Comparison of ENCODE assay signal across 19 mouse cellular contexts in the genomic region with DNA sequence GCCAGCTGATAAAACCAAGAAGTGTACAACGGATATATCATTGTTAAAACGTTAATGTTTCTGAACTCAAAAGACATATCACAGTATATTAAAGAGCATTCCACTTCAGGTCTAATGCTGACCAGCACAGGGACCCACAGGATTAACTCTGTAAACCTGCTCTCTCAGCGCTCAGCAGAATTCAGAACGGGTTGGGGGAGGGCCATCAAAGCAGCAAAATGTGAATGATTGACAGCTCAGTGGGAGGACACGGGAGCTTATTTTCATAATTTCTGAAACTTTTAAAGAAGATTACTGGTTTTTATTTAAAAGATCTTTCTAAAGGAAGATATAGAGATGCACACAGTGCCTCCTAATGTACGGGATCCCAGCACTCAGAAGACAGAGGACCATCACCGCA. TPM values are rescaled to one million over a fixed set of nuclear protein-coding genes. Genes with fewer than 3 reads are reported as not detected.
A peak's percentile ranks its signal among the peaks of the same experiment; 100 is the strongest.
DNase-seq lines count a peak whose midpoint lies in the region; ATAC-seq and TF ChIP-seq lines count a peak whose summit lies in the region.
"Had no signal": no experiment of that assay in that cellular context is flagged by ENCODE, and none has a peak within 500 bp of the region (broad histone marks: within the 10 kb centered on the region; RNA-seq: fewer than 3 reads in every experiment).

No protein-coding gene starts in this region.

- H3K36me3 ChIP-seq in heart, embryonic 10.5 days: peaks cover 10% of the 10 kb centered on the region; the same call in 1 of the 2 replicates
- H3K36me3 ChIP-seq in kidney, postnatal 0 days (ENCODE audit: insufficient read depth, low read length): no peaks in the 10 kb centered on the region
- H3K36me3 ChIP-seq: forebrain, embryonic 12.5 days; hindbrain, embryonic 10.5 days; hindbrain, embryonic 15.5 days had no signal

- peaks cover 81% of the 10 kb centered on the region for H3K4me1 ChIP-seq in heart, embryonic 10.5 days
- H3K4me1 ChIP-seq in kidney, postnatal 0 days (replicated peaks; ENCODE audit: insufficient read depth, low read length): peaks cover 66% of the 10 kb centered on the region
- H3K4me1 ChIP-seq in brown adipose tissue, adult 24 weeks (ENCODE audit: control insufficient read depth, insufficient read depth, insufficient read length, low read length): peaks cover 63% of the 10 kb centered on the region

- intact Hi-C loops in heart, postnatal 36 days (cut with DNase I): loop anchor here (2.0 kb wide), 1 partner anchor 14 kb away; no protein-coding TSS in a partner anchor

- 82% methylated on average over 7 of the region's 7 CpGs for WGBS in heart, embryonic 10.5 days
- WGBS in kidney, postnatal 0 days: 61% methylated on average over 7 of the region's 7 CpGs

- H3K4me3 ChIP-seq in heart, embryonic 10.5 days: no peak overlapping the region
- no peak overlapping the region for H3K4me3 ChIP-seq in kidney, postnatal 0 days (replicated peaks; ENCODE audit: low read depth, low read length)
- no peak overlapping the region for H3K4me3 ChIP-seq in brown adipose tissue, adult 24 weeks (ENCODE audit: insufficient read depth, low read depth, low read length)
- H3K4me3 ChIP-seq: embryonic facial prominence, embryonic 13.5 days; forebrain, embryonic 12.5 days; hindbrain, embryonic 10.5 days; hindbrain, embryonic 15.5 days had no signal

- no peaks in the 10 kb centered on the region for H3K27me3 ChIP-seq in heart, embryonic 10.5 days (ENCODE audit: insufficient read depth, poor library complexity, severe bottlenecking)
- no peaks in the 10 kb centered on the region for H3K27me3 ChIP-seq in kidney, postnatal 0 days (ENCODE audit: insufficient read depth, low read length)
- H3K27me3 ChIP-seq: embryonic facial prominence, embryonic 13.5 days; forebrain, embryonic 12.5 days; hindbrain, embryonic 15.5 days; Patski had no signal

- 0 out of 2 replicates have a peak overlapping the region, but pooled peaks have one; percentile 33 for H3K27ac ChIP-seq in heart, embryonic 10.5 days
- H3K27ac ChIP-seq in kidney, postnatal 0 days: peak overlapping the region; percentile 74
- peak overlapping the region; percentile 82 for H3K27ac ChIP-seq in brown adipose tissue, adult 24 weeks (replicated peaks; ENCODE audit: low read depth, low read length)
- H3K27ac ChIP-seq: forebrain, embryonic 12.5 days; hindbrain, embryonic 15.5 days had no signal

- H3K4me2 ChIP-seq in kidney, postnatal 0 days (ENCODE audit: low read length): no peak overlapping the region
- H3K4me2 ChIP-seq: embryonic facial prominence, embryonic 13.5 days; forebrain, embryonic 12.5 days; heart, embryonic 11.5 days; hindbrain, embryonic 15.5 days had no signal

- no peaks in the 10 kb centered on the region for H3K9me3 ChIP-seq in heart, embryonic 10.5 days
- H3K9me3 ChIP-seq in kidney, postnatal 0 days (replicated peaks; ENCODE audit: low read length): no peaks in the 10 kb centered on the region
- H3K9me3 ChIP-seq: embryonic facial prominence, embryonic 13.5 days; forebrain, embryonic 12.5 days; hindbrain, embryonic 10.5 days; hindbrain, embryonic 15.5 days had no signal

- no peak for ATAC-seq in kidney, postnatal 0 days (replicated peaks; ENCODE audit: low FRiP score, low read depth)
- ATAC-seq: activated CD4-positive, CD25-positive, alpha-beta regulatory T cell, adult 4 months; forebrain, embryonic 16.5 days had no signal

- no peak for TF ChIP-seq CTCF in kidney, postnatal 0 days (IDR thresholded peaks at IDR 0.05; ENCODE audit: low read depth)

- DNase-seq in heart, embryonic 10.5 days (ENCODE audit: low spot score): no peak
- no peak for DNase-seq in heart, postnatal 36 days
- peak; percentile 57 for DNase-seq in kidney, adult 9 months
- no peak for DNase-seq in kidney, postnatal 10 days
- no peak for DNase-seq in kidney, postnatal 0 days (ENCODE audit: low spot score)
- DNase-seq in kidney, adult 11 months: no peak
- DNase-seq: cerebellum, adult 18-20 months; cerebellum, adult 9-11 months; cerebellum, postnatal 36 days; gastrocnemius, postnatal 25 days had no signal

- H3K9ac ChIP-seq in kidney, postnatal 0 days (ENCODE audit: low read depth, low read length): no peak overlapping the region
- H3K9ac ChIP-seq: embryonic facial prominence, embryonic 13.5 days; forebrain, embryonic 12.5 days; hindbrain, embryonic 15.5 days had no signal

RNA-seq across cellular contexts. Expression of a gene that starts 29.9 kb away (rescaled TPM):
- 54.9 and 97.0 TPM in 2 replicates for polyA plus RNA-seq in heart, embryonic 10.5 days (2016; fragmentation: Nextera tagmentation; extraction: Ambion mirVana)
- total RNA-seq in heart, postnatal 36 days (2021): 100 to 1,000 TPM; 228 to 282 TPM
- polyA plus RNA-seq in kidney, postnatal 0 days (2015; fragmentation: Nextera tagmentation; extraction: Ambion mirVana): 139 and 140 TPM in 2 replicates
- polyA plus RNA-seq in brown adipose tissue, adult 24 weeks (2012; ENCODE audit: insufficient read depth, insufficient read length, missing spikeins): 51.1 and 77.2 TPM in 2 replicates
- polyA plus RNA-seq: activated CD4-positive, CD25-positive, alpha-beta regulatory T cell, adult 4 months had no signal

RNA-seq across cellular contexts. Expression of a gene that starts 29.9 kb away (rescaled TPM):
- polyA plus RNA-seq in heart, embryonic 10.5 days (2016; fragmentation: Nextera tagmentation; extraction: Ambion mirVana): 143 and 257 TPM in 2 replicates
- total RNA-seq in heart, postnatal 36 days (2021): 100 to 1,000 TPM; 371 to 526 TPM
- 305 and 310 TPM in 2 replicates for polyA plus RNA-seq in kidney, postnatal 0 days (2015; fragmentation: Nextera tagmentation; extraction: Ambion mirVana)
- 142 and 186 TPM in 2 replicates for polyA plus RNA-seq in brown adipose tissue, adult 24 weeks (2012; ENCODE audit: insufficient read depth, insufficient read length, missing spikeins)
- polyA plus RNA-seq: activated CD4-positive, CD25-positive, alpha-beta regulatory T cell, adult 4 months had no signal
